Mouse (Mus musculus): ENCODE measurements around the gene Acot6. TPM values are rescaled to one million over a fixed set of nuclear protein-coding genes. Genes with fewer than 3 reads are reported as not detected.

The Acot6 gene
- total and polyA plus RNA-seq, 3 experiments, result 0.08 TPM; not detected in 2

- H3K4me1 ChIP-seq (ENCODE audit: control insufficient read depth in 1 of 2, insufficient read depth in 2 of 2), result peaks cover 6 to 20% of the 10 kb centered on the region in 2 experiments
- H3K27ac ChIP-seq (ENCODE audit: insufficient read depth, low read depth), result no peak overlapping the region
- no peak overlapping the region for H3K4me2 ChIP-seq (ENCODE audit: insufficient read depth, low read depth, poor library complexity, severe bottlenecking)
- H3K36me3 ChIP-seq (replicated peaks in 1 of 2; ENCODE audit: control insufficient read depth in 1 of 2, insufficient read depth in 1 of 2, low read length in 1 of 2), result no peaks in the 10 kb centered on the region
- in situ Hi-C loops (cut with MboI; ENCODE audit: low pct_ligation_motif_present, low pct_unique_long_range_greater_than_20kb, low sequenced_read_pairs), result no loop called here
- TF ChIP-seq RCOR1 (conservative IDR thresholded peaks at IDR 0.05; ENCODE audit: low read depth, low read length) (no peak), CTCF (conservative IDR thresholded peaks at IDR 0.05 in 1 of 2, IDR thresholded peaks at IDR 0.05 in 1 of 2; ENCODE audit: low read depth in 2 of 2, low read length in 2 of 2) (peak in 1 of 2 experiments; percentile 27; a peak in 2 of 4 replicates), UBTF (IDR thresholded peaks at IDR 0.05; ENCODE audit: low read depth, low read length) (no peak)
- no peak overlapping the region for H3K4me3 ChIP-seq (replicated peaks in 1 of 3; ENCODE audit: low read depth in 2 of 3, low read length in 2 of 3, poor library complexity in 1 of 3)
- H3K9ac ChIP-seq (ENCODE audit: insufficient read depth, low read depth), result no peak overlapping the region
- no peaks in the 10 kb centered on the region for H3K27me3 ChIP-seq (replicated peaks)
- no peak for DNase-seq (ENCODE audit: extremely low read depth)
- no peaks in the 10 kb centered on the region for H3K9me3 ChIP-seq (replicated peaks; ENCODE audit: low read length)
- H3K79me2 ChIP-seq (replicated peaks; ENCODE audit: control insufficient read depth, extremely low read depth, insufficient read depth, poor library complexity, severe bottlenecking), result no peaks in the 10 kb centered on the region
- dilution Hi-C loops (cut with MboI; ENCODE audit: extremely low pct_ligation_motif_present, extremely low pct_unique_long_range_greater_than_20kb, low sequenced_read_pairs), result no loop called here
Measured at GRCm38 (mm10) chr12:84109924-84110323, 9.5 kb downstream of the Acot6 start.

DNA sequence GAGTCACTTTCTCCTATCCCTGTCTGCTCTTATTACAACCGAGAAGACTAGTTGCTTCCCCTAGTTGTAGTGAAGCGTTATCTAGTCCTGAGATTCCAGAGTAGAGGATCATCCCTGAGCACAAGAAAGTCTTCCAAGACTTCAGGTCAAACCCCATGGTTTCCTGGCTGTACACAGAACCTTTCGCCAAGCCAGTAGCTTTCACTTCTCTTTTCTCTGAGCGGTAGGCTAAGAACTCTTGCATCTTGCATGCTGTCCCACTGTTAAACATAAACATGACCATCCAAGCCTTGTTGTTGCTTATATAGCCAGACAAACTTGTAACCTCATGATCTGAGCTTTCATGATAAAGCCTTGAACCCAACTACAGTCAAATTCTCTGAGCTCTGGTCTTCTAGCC, 10.4 kb downstream of the Acot6 start:
- Histone ChIP-seq H3K4me2 (ENCODE audit: insufficient read depth, low read depth, poor library complexity, severe bottlenecking) (peak overlapping the region; percentile 93), H3K36me3 (replicated peaks in 1 of 2; ENCODE audit: control insufficient read depth in 1 of 2, insufficient read depth in 1 of 2, low read length in 1 of 2) (no peaks in the 10 kb centered on the region), H3K9me3 (replicated peaks; ENCODE audit: low read length) (no peaks in the 10 kb centered on the region), H3K4me3 (replicated peaks in 1 of 3; ENCODE audit: low read depth in 2 of 3, low read length in 2 of 3, poor library complexity in 1 of 3) (no peak overlapping the region), H3K27ac (ENCODE audit: insufficient read depth, low read depth) (no peak overlapping the region), H3K79me2 (replicated peaks; ENCODE audit: control insufficient read depth, extremely low read depth, insufficient read depth, poor library complexity, severe bottlenecking) (no peaks in the 10 kb centered on the region), H3K4me1 (ENCODE audit: control insufficient read depth in 1 of 2, insufficient read depth in 2 of 2) (peaks cover 10 to 24% of the 10 kb centered on the region in 2 experiments), H3K9ac (ENCODE audit: insufficient read depth, low read depth) (no peak overlapping the region), H3K27me3 (replicated peaks) (no peaks in the 10 kb centered on the region)
- dilution Hi-C loops (cut with MboI; ENCODE audit: extremely low pct_ligation_motif_present, extremely low pct_unique_long_range_greater_than_20kb, low sequenced_read_pairs) (no loop called here), in situ Hi-C loops (cut with MboI; ENCODE audit: low pct_ligation_motif_present, low pct_unique_long_range_greater_than_20kb, low sequenced_read_pairs) (no loop called here)
- DNase-seq (ENCODE audit: extremely low read depth), result peak; percentile 27
- TF ChIP-seq IRF4 (IDR thresholded peaks at IDR 0.05; ENCODE audit: low read depth, low read length), result peak; percentile 89
- peak; percentile 81 for TF ChIP-seq EP300 (IDR thresholded peaks at IDR 0.05; ENCODE audit: low read length)
- no peak for TF ChIP-seq MAZ (IDR thresholded peaks at IDR 0.05; ENCODE audit: low read depth, low read length)

DNA sequence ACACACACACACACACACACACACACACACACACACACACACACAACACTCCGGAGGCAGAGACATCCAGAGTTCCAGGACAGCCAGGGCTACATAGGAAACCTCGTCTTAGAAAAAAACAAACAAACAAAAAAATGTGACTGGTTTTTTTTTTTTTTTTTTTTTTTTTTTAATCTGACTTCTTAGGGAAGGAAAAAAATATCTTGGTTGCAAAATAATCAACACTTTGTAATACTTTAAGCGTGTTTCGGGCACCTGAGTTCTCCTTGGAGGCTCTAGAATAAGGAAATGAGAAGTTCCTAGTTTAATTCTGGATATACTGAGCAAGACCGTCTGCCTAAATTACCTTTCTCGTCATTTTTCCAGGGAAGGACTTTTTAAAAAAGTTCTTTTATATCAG, 13.2 kb downstream of the Acot6 start:
- peaks cover 10 to 19% of the 10 kb centered on the region in 2 experiments for H3K4me1 ChIP-seq (ENCODE audit: control insufficient read depth in 1 of 2, insufficient read depth in 2 of 2)
- H3K27me3 ChIP-seq (replicated peaks), result no peaks in the 10 kb centered on the region
- peak overlapping the region; percentile 20 to 58 (median 42) for H3K4me3 ChIP-seq (replicated peaks in 1 of 3; ENCODE audit: low read depth in 2 of 3, low read length in 2 of 3, poor library complexity in 1 of 3)
- no peaks in the 10 kb centered on the region for H3K79me2 ChIP-seq (replicated peaks; ENCODE audit: control insufficient read depth, extremely low read depth, insufficient read depth, poor library complexity, severe bottlenecking)
- no peak for TF ChIP-seq EP300 (IDR thresholded peaks at IDR 0.05; ENCODE audit: low read length)
- no peak for TF ChIP-seq UBTF (IDR thresholded peaks at IDR 0.05; ENCODE audit: low read depth, low read length)
- 0 out of 2 replicates have a peak, but pooled peaks have one; percentile 6 for TF ChIP-seq IRF4 (IDR thresholded peaks at IDR 0.05; ENCODE audit: low read depth, low read length)
- 0 out of 2 replicates have a peak, but pooled peaks have one; percentile 3 for TF ChIP-seq ZMIZ1 (IDR thresholded peaks at IDR 0.05; ENCODE audit: low read depth, low read length)
- peak; percentile 68 for TF ChIP-seq ZNF384 (IDR thresholded peaks at IDR 0.05; ENCODE audit: low read depth, low read length)
- dilution Hi-C loops (cut with MboI; ENCODE audit: extremely low pct_ligation_motif_present, extremely low pct_unique_long_range_greater_than_20kb, low sequenced_read_pairs), result no loop called here
- DNase-seq (ENCODE audit: extremely low read depth), result no peak
- peak overlapping the region; percentile 38; the same call in 1 of the 2 replicates for H3K4me2 ChIP-seq (ENCODE audit: insufficient read depth, low read depth, poor library complexity, severe bottlenecking)
- H3K9me3 ChIP-seq (replicated peaks; ENCODE audit: low read length), result no peaks in the 10 kb centered on the region
- in situ Hi-C loops (cut with MboI; ENCODE audit: low pct_ligation_motif_present, low pct_unique_long_range_greater_than_20kb, low sequenced_read_pairs), result no loop called here
- no peak overlapping the region for H3K27ac ChIP-seq (ENCODE audit: insufficient read depth, low read depth)
- peak overlapping the region; percentile 9; the same call in 1 of the 2 replicates for H3K9ac ChIP-seq (ENCODE audit: insufficient read depth, low read depth)
- H3K36me3 ChIP-seq (replicated peaks in 1 of 2; ENCODE audit: control insufficient read depth in 1 of 2, insufficient read depth in 1 of 2, low read length in 1 of 2), result no peaks in the 10 kb centered on the region

All from CH12.LX (cell line).